Mouse (Mus musculus): ENCODE measurements around the gene Cap1.
"Not testable (repeated sequence)": the region's sequence is repeated elsewhere in the genome, so short reads cannot be mapped to it uniquely, and the experiment has no call there.

The Cap1 gene

GRCm38 (mm10) chr4:122837180-122837730 is 48.6 kb downstream of the Cap1 start:
- no peak for DNase-seq (ENCODE audit: low read depth)

GRCm38 (mm10) chr4:122836403-122836775 is 49.5 kb downstream of the Cap1 start:
- DNase-seq (ENCODE audit: low read depth): no peak

GRCm38 (mm10) chr4:122835530-122836402 is 50.1 kb downstream of the Cap1 start, which contains the start of gene Ppt1:
Gene Ppt1 (plus strand): TSS chr4:122836242.
- DNase-seq (ENCODE audit: low read depth): peak; percentile 91

GRCm38 (mm10) chr4:122831888-122832287 is 54.0 kb downstream of the Cap1 start:
- no peak for DNase-seq (ENCODE audit: low read depth)

GRCm38 (mm10) chr4:122829339-122829738 is 56.5 kb downstream of the Cap1 start:
- DNase-seq (ENCODE audit: low read depth): no peak

- no peak for DNase-seq (ENCODE audit: low read depth)
These were observed 58.2 kb downstream of the Cap1 start for GRCm38 (mm10) chr4:122827651-122828050.

GRCm38 (mm10) chr4:122820941-122821340 is 64.9 kb downstream of the Cap1 start:
- not testable (repeated sequence) for DNase-seq (ENCODE audit: low read depth)

GRCm38 (mm10) chr4:122816202-122816601 is 69.7 kb downstream of the Cap1 start:
- DNase-seq (ENCODE audit: low read depth): no peak

GRCm38 (mm10) chr4:122811824-122812223 is 74.0 kb downstream of the Cap1 start:
- no peak for DNase-seq (ENCODE audit: low read depth)

- DNase-seq (ENCODE audit: low read depth): no peak
These were observed 74.7 kb downstream of the Cap1 start for GRCm38 (mm10) chr4:122811180-122811579.
